Mouse (Mus musculus): Measurements from ENCODE around the gene Ppp1r1b.

- TF ChIP-seq CTCF (IDR thresholded peaks at IDR 0.05; ENCODE audit: low read depth) = no peak
- TF ChIP-seq EP300 (IDR thresholded peaks at IDR 0.05; ENCODE audit: low read depth) = no peak
These were observed 16.8 kb upstream of the Ppp1r1b start for GRCm38 (mm10) chr11:98331401-98331800.
